Mouse (Mus musculus) lung, embryonic 16.5 days (tissue): ENCODE results near the gene Gm49661. TPM values are rescaled to one million over a fixed set of nuclear protein-coding genes. Genes with fewer than 3 reads are reported as not detected.

ENCODE experiments used
- ATAC-seq: fragments of 200-750 bp; cut with Nextera tagmentation; 2 replicates; pipeline ENCODE4 v1.8.0; 2017; ENCODE audit warnings: low read depth, mild to moderate bottlenecking, moderate library complexity
- H3K27ac ChIP-seq: fragments of 300-500 bp; sonication (generic); 2 replicates; pipeline ENCODE4 v1.5.1; 2014; ENCODE audit warnings: mild to moderate bottlenecking, control low read depth, low read length
- H3K27me3 ChIP-seq: fragments of 300-500 bp; sonication (generic); 2 replicates; pipeline ENCODE4 v1.6.1; 2014; ENCODE audit warnings: low read depth, low read length, mixed read lengths; ENCODE audit not compliant: control insufficient read depth, insufficient read depth
- H3K36me3 ChIP-seq: fragments of 300-500 bp; sonication (generic); 2 replicates; pipeline ENCODE4 v1.6.1; 2014; ENCODE audit warnings: low read length; ENCODE audit not compliant: control insufficient read depth, insufficient read depth
- H3K4me1 ChIP-seq: fragments of 300-500 bp; sonication (generic); replicated peaks from 2 replicates; pipeline ENCODE4 v1.6.1; 2014; ENCODE audit warnings: low read length, mixed read lengths; ENCODE audit not compliant: control insufficient read depth, insufficient read depth
- H3K4me2 ChIP-seq: fragments of 300-500 bp; sonication (generic); 2 replicates; pipeline ENCODE4 v1.6.1; 2014; ENCODE audit warnings: low read depth, low read length, control low read depth
- H3K4me3 ChIP-seq: fragments of 300-500 bp; sonication (generic); 2 replicates; pipeline ENCODE4 v1.5.1; 2014; ENCODE audit warnings: mild to moderate bottlenecking, low read length, control low read depth
- H3K9ac ChIP-seq: fragments of 300-500 bp; sonication (generic); 2 replicates; pipeline ENCODE4 v1.6.1; 2014; ENCODE audit warnings: low read length, control low read depth
- H3K9me3 ChIP-seq: fragments of 300-500 bp; sonication (generic); 2 replicates; pipeline ENCODE4 v1.6.1; 2016; ENCODE audit warnings: low read length; ENCODE audit not compliant: control insufficient read depth
- WGBS: fragments of 180-500 bp; shearing (Covaris S2); extraction: QIAGEN DNeasy Blood & Tissue Kit; methylation state at CpG from one replicate; pipeline ENCODE4 v1.1.7; 2014; 5-methylcytosine and 5-hydroxymethylcytosine counted together
- polyA plus RNA-seq: library from polyadenylated mRNA; unstranded; fragments of >200 nt; fragmentation: Nextera tagmentation; extraction: Ambion mirVana; gene quantifications from 2 replicates; pipeline ENCODE4 v1.2.1, GENCODE M21; 2015

Gm49661 gene
- polyA plus RNA-seq, 1 experiment from 2014 or later, result not detected

DNA sequence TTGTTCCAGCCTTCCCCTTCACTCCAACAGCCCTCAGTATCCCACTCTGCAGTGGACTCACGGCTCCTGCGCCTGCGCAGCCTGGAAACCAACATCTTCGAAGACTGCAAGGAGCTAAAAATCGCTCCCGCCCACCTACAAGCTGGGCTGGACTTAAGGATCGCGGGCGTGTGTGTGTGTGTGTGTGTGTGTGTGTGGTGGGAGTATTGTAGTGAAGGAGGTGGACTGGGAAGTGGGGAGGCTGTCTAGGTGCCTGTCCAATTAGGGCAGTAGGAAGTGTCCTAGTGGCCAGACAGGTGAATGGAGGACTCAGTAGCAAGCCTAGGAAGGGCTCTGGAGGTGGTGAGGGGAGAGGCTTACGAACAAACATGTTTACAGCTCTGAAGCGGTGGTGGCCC is 24.0 kb downstream of the Gm49661 start:
- H3K4me2 ChIP-seq, result no peak overlapping the region
- no peak overlapping the region for H3K27ac ChIP-seq
- no peak overlapping the region for H3K4me3 ChIP-seq
- H3K9ac ChIP-seq, result no peak overlapping the region
- no peaks in the 10 kb centered on the region for H3K9me3 ChIP-seq
- peaks cover 10% of the 10 kb centered on the region; the same call in 1 of the 2 replicates for H3K4me1 ChIP-seq
- WGBS, result 4% methylated on average over 11 of the region's 11 CpGs
- H3K36me3 ChIP-seq, result no peaks in the 10 kb centered on the region
- H3K27me3 ChIP-seq, result peaks cover 44% of the 10 kb centered on the region
- 0 out of 2 replicates have a peak, but pooled peaks have one; percentile 13 for ATAC-seq

DNA sequence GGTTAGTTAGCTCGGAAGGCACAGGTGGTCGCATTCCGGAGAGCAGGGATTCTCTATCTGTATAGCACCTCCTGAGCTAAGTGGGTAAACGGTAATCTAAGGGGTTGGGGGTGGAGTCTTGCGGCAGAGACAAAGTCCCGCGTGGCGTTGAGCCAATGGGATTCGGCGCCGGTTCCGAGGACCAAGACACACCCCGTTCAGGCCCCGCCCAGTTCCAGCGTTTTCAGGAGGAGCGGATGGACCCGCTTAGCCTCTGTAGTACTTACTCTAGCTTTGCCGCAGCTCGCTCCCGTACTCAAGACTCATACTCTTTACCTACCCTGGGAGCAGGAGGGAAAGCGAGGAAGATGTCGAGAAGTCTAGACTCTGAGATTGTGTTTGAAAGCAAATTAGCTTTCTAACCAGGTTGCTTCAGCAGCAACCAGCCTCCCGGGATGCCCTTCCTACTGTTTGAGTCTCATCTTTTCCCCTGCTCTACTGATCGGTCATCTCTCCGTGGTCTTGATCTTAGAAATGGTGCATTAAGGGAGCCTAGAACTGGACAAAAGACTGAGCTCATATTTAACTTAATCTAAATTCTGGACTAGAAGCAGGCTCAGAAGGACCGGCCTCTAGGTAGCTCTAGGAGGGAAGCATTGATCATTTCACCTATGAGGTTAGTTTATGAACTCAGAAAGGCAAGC is 24.6 kb downstream of the Gm49661 start:
- H3K27me3 ChIP-seq, result peaks cover 44% of the 10 kb centered on the region
- no peaks in the 10 kb centered on the region for H3K9me3 ChIP-seq
- no peak overlapping the region for H3K9ac ChIP-seq
- H3K4me3 ChIP-seq, result no peak overlapping the region
- no peak overlapping the region for H3K27ac ChIP-seq
- no peaks in the 10 kb centered on the region for H3K36me3 ChIP-seq
- 4% methylated on average over 26 of the region's 26 CpGs for WGBS
- ATAC-seq, result 0 out of 2 replicates have a peak, but pooled peaks have one; percentile 41
- H3K4me2 ChIP-seq, result no peak overlapping the region
- H3K4me1 ChIP-seq, result peaks cover 10% of the 10 kb centered on the region; the same call in 1 of the 2 replicates

DNA sequence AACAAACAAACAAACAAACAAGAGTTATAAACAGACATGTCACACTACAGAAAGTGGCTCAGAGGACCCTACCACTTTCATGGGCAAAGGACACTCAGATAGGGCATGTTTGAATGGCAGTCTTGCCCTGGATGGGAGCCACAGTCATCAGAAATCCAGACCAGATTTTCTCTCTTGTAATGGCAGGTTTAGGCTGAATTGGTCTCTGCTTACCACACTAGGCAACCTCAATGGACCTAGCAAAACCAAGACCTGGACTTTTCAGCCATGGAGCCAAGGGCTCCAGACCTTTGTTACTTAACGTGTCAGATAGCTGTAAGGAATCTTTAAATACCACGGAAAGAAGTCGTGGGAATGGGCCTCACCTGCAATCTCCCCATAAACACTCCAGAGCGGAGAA is 25.5 kb downstream of the Gm49661 start:
- Histone ChIP-seq H3K9me3 (no peaks in the 10 kb centered on the region), H3K27ac (no peak overlapping the region), H3K27me3 (peaks cover 45% of the 10 kb centered on the region), H3K4me2 (no peak overlapping the region), H3K4me1 (peaks cover 10% of the 10 kb centered on the region; the same call in 1 of the 2 replicates), H3K4me3 (no peak overlapping the region), H3K36me3 (no peaks in the 10 kb centered on the region), H3K9ac (no peak overlapping the region)
- 13% methylated on average over 4 of the region's 4 CpGs for WGBS
- no peak for ATAC-seq

DNA sequence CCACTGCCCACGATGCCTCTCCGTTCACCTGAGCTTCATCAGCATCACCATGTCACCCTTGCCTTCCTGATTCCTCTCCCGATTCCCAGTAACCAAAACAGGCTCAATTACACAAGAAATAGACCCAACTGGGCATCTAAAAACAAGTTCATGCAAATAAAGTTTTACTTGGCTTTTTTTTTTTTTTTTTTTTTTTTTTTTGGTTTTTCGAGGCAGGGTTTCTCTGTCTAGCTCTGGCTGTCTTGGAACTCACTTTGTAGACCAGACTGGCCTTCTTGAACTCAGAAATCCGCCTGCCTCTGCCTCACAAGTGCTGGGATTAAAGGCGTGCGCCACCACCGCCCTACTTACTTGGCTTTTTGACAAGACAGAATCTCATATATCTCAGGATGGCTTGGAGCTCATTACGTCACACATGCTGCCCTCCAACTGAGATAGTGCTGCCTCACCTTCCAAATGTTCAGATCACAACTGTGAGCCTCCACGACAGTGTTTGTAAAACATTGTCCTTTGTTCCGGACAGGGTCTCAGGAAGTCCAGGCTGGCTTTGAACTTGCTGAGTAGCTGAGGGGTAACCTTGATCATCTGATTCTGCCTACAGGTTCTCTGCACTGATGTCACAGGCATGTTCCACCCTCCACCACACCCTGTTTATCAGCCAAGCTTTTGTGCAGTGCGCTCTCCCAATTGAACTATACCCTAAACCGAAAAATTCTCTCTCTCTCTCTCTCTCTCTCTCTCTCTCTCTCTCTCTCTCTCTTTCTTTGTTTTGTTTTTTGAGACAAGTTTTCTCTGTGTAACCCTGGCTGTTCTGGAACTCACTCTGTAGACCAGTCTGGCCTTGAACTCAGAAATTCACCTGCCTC is 31.4 kb downstream of the Gm49661 start:
- H3K36me3 ChIP-seq, result no peaks in the 10 kb centered on the region
- H3K9ac ChIP-seq, result no peak overlapping the region
- H3K4me2 ChIP-seq, result no peak overlapping the region
- no peaks in the 10 kb centered on the region for H3K9me3 ChIP-seq
- no peak overlapping the region for H3K27ac ChIP-seq
- H3K4me3 ChIP-seq, result peak overlapping the region; percentile 41; the same call in 1 of the 2 replicates
- ATAC-seq, result no peak
- WGBS, result 63% methylated on average over 13 of the region's 13 CpGs
- peaks cover 52% of the 10 kb centered on the region for H3K27me3 ChIP-seq
- H3K4me1 ChIP-seq, result peaks cover 4% of the 10 kb centered on the region

DNA sequence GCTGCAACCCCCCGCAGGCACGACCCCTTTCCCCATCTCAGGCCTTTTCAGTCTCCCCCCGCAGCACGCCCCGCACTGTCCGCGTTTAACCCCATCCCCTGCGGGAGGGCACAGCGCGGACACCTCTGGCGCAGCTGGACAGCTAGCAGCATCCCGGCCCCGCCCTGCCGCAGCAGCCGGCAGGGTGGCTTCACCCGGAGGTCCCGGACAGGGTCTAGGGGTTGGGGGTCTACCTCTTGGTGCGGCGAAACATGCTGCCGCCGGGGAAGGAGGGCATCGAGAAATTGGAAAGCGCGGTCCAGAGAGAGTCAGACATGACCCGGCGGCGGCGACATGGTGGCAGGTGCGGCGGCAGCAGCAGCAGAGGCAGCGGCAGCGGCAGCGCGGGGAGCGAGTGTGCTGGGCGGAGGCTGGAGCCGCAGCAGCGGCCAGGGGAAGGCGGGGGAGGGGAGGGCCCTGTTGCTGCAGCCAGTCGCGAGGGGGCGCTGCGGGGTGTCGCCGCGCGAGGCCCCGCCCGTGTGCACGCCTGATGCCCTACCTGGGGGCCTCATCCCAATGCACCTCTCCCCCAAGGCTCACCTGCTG is 32.2 kb downstream of the Gm49661 start, which contains the start of gene Mast1:
Gene Mast1, minus strand, starts transcription at position 398 of the 585 bp plus-strand sequence.
- peak within 1 kb of the TSS; percentile 1; the same call in 1 of the 2 replicates for H3K9ac ChIP-seq
- ATAC-seq, result peak; percentile 51; the same call in 1 of the 2 replicates
- H3K9me3 ChIP-seq, result no peaks in the 10 kb centered on the region
- H3K36me3 ChIP-seq, result no peaks in the 10 kb centered on the region
- H3K4me3 ChIP-seq, result peak within 1 kb of the TSS; percentile 41
- peak within 1 kb of the TSS; percentile 66 for H3K4me2 ChIP-seq
- WGBS, result under 1% methylated on average over 46 of the region's 50 CpGs
- peaks cover 52% of the 10 kb centered on the region for H3K27me3 ChIP-seq
- no peak within 1 kb of the TSS for H3K27ac ChIP-seq
- H3K4me1 ChIP-seq, result peaks cover 4% of the 10 kb centered on the region

DNA sequence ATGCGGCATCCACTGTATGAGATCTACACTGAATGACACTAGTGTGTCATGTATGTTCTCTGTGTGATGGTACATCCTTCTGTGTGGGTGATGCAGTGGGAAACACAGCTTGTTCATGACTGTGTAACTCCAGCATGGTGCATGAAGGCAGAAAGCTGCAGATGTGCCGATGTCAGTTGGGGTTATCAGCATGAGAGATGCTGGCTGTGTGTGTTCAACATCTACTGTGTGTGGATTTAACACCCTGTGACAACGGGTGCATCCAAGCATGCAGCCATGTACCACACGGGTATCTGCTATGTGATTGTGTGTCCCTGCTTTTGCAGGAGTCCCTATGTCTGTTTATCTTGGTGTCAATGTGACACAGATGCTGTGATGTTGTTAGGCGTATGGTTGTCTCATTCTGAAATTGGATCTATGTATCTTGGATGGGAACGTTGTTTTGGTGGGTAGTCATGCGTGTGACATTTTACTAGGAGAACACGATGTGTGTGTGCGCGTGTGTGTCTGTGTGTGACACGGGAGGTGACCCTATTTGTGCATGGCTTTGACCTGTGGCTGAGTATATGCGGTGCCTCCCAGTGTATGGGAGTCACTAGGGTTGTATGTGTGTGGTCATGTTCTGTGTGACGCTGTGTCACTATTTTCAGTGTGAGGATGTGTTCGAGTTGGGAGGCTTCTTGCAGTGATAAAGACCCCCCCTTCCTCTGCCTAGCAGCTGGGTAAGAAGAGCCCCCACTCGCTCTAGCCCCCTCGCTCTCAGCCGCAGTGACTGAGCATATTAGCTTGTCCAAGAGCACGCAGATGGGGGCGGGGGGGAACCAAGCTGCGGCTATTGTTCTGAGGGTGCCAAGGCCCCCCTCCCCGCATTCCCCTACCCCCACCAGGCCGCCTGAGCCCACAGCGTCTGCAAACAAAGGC is 32.9 kb downstream of the Gm49661 start:
- 20% methylated on average over 23 of the region's 23 CpGs for WGBS
- H3K27me3 ChIP-seq, result peaks cover 53% of the 10 kb centered on the region

DNA sequence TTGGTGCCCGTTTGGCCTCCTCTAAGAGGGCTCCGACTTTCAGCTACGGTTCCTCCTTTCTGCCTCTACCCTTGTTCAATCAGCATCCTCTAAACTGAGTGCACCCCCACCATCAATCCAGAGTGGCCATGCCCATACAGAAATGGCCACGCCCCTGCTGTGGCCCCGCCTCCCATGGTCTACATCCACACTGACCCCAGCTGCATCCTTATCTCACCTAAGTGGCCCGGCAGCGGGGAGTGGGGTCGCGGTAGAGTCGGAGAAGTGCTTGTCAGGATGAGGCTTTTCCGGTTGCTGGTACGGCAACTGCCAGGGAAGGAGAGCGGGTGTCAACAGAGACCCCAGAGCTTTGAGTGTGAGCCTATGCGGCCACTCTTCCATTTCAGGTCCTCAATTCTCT is 33.7 kb downstream of the Gm49661 start:
- H3K4me1 ChIP-seq, result peaks cover 4% of the 10 kb centered on the region
- WGBS, result 4% methylated on average over 14 of the region's 14 CpGs
- H3K4me3 ChIP-seq, result no peak overlapping the region
- H3K4me2 ChIP-seq, result no peak overlapping the region
- no peak overlapping the region for H3K27ac ChIP-seq
- no peaks in the 10 kb centered on the region for H3K36me3 ChIP-seq
- no peak overlapping the region for H3K9ac ChIP-seq
- ATAC-seq, result peak; percentile 28; the same call in 1 of the 2 replicates
- H3K27me3 ChIP-seq, result peaks cover 59% of the 10 kb centered on the region
- no peaks in the 10 kb centered on the region for H3K9me3 ChIP-seq

More for the DNA sequence above, 32.9 kb downstream of the Gm49661 start:
- Histone ChIP-seq H3K9me3 (no peaks in the 10 kb centered on the region), H3K4me2 (peak overlapping the region; percentile 66), H3K4me3 (peak overlapping the region; percentile 41), H3K36me3 (no peaks in the 10 kb centered on the region), H3K27ac (no peak overlapping the region), H3K9ac (0 out of 2 replicates have a peak overlapping the region, but pooled peaks have one; percentile 1), H3K4me1 (peaks cover 4% of the 10 kb centered on the region)
- ATAC-seq, result no peak

DNA sequence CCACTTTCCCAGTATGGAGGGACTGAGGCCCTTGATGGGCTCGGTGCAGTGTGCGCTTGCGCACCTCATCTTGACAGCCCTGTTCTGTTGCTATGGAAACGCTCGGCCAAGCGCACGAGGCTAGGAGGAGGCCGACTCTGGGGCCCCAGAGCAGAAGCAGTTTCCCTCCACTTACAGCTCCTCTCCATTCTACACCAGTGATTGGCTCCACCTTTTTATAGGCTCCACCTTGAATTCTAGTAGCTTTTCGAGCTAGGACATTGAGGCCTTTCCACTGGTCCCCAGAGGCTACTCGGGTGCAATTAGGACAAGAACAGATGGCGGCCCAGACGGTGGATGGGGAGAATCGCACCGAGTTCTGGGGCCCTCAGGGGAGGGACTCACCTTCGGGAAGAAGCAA is 34.4 kb downstream of the Gm49661 start:
- H3K4me2 ChIP-seq, result no peak overlapping the region
- under 1% methylated on average over 15 of the region's 15 CpGs for WGBS
- no peak overlapping the region for H3K9ac ChIP-seq
- H3K4me3 ChIP-seq, result no peak overlapping the region
- H3K27me3 ChIP-seq, result peaks cover 64% of the 10 kb centered on the region
- no peaks in the 10 kb centered on the region for H3K36me3 ChIP-seq
- H3K27ac ChIP-seq, result no peak overlapping the region
- peaks cover 4% of the 10 kb centered on the region for H3K4me1 ChIP-seq
- ATAC-seq, result peak; percentile 49
- H3K9me3 ChIP-seq, result no peaks in the 10 kb centered on the region
